8 mouse cellular contexts compared by ENCODE assay signal in the genomic region with DNA sequence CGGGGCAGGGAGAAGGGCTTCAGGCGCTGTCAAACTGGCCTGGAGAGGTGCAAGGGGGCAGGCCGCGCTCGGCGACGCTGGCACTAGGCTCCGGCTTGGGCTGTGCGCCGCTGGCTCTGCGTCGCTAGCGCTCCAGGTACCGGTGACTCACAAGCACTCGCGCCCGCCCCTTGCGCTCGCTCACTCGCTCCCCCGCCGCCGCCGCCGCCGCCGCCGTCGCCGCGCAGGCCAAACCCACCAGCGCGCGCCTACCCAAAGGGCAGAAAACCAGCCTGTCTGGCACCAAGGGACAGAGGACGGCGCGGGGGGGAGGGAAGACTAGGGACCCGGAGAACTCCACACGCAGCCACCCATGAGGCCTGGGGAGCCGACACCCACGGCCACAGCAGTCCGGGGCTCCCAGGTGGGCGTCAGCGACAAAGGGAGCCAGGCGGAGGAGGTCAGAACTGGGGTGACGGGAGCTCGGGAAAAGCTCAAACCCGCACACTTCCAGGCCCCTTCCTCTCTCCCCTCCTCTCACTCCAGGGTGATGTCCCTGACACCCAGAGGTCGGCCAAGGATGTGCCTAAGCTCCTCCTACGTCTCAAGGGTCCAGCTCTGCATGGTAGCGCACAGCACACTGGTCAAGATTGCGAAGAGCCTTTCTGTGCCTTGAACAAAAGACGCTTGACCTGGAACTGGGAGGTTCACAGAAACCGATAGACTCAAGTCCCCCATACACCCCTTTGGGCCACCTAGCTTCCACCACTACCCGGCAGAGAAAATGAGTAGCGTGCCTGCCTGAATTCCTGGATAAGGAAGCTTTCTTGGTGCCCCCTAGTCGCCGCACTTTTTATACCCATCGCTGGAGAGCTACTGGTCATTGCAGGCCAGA. TPM values are rescaled to one million over a fixed set of nuclear protein-coding genes. Genes with fewer than 3 reads are reported as not detected.
DNase-seq lines count a peak whose midpoint lies in the region; ATAC-seq and TF ChIP-seq lines count a peak whose summit lies in the region.

A gene (minus strand): TSS at position 508 of the 874 bp plus-strand sequence.

- peak within 1 kb of the TSS; percentile 98 for H3K4me2 ChIP-seq in forebrain, embryonic 12.5 days

- no peaks in the 10 kb centered on the region for H3K9me3 ChIP-seq in ES-E14 (ENCODE audit: control insufficient read depth, insufficient read depth, low read depth, low read length)
- no peaks in the 10 kb centered on the region for H3K9me3 ChIP-seq in forebrain, embryonic 12.5 days

- no peaks in the 10 kb centered on the region for H3K36me3 ChIP-seq in ES-E14 (ENCODE audit: control insufficient read depth, insufficient read depth, low read length, poor library complexity, severe bottlenecking)
- no peaks in the 10 kb centered on the region for H3K36me3 ChIP-seq in forebrain, embryonic 12.5 days (replicated peaks)

- peak within 1 kb of the TSS; percentile 67 to 90 for H3K4me3 ChIP-seq in ES-E14 (ENCODE audit: insufficient read depth in 1 of 2, low read depth in 1 of 2, low read length in 2 of 2, poor library complexity in 1 of 2, severe bottlenecking in 1 of 2)
- H3K4me3 ChIP-seq in forebrain, embryonic 12.5 days (replicated peaks) = peak within 1 kb of the TSS; percentile 72

- peak; percentile 86 for ATAC-seq in forebrain, embryonic 12.5 days (ENCODE audit: low FRiP score)
- peak; percentile 72 to 74 for ATAC-seq in hematopoietic stem cell, adult 5-6 weeks (replicated peaks in 1 of 2; ENCODE audit: insufficient read depth in 1 of 2, low FRiP score in 2 of 2, low TSS enrichment in 1 of 2, low read depth in 1 of 2, poor library complexity in 2 of 2, severe bottlenecking in 2 of 2)

- DNase-seq in ES-E14 (ENCODE audit: low read depth, low spot score) (no peak), adipocyte (ENCODE audit: low spot score) (no peak)
- peak; percentile 89 for DNase-seq in brain, adult 2 months (ENCODE audit: low read depth, low spot score)
- DNase-seq in left cerebral cortex, adult 18-20 months (ENCODE audit: low spot score in 2 of 2) = peak; percentile 67 to 81
- peak; percentile 72 to 79 for DNase-seq in lung, postnatal 4 days
- DNase-seq in right cerebral cortex, adult 2 months (ENCODE audit: low spot score in 2 of 2) = peak; percentile 71 to 76

- H3K4me1 ChIP-seq in ES-E14 (ENCODE audit: control insufficient read depth in 2 of 2, insufficient read depth in 2 of 2, low read length in 2 of 2, poor library complexity in 1 of 2) = peaks cover 0 to 7% of the 10 kb centered on the region in 2 experiments; a peak in 1 of 4 replicates
- H3K4me1 ChIP-seq in forebrain, embryonic 12.5 days = peaks cover 25% of the 10 kb centered on the region

- no peak within 1 kb of the TSS for H3K27ac ChIP-seq in ES-E14 (ENCODE audit: insufficient read depth, low read depth, low read length, poor library complexity, severe bottlenecking)
- 0 out of 2 replicates have a peak within 1 kb of the TSS, but pooled peaks have one; percentile 36 for H3K27ac ChIP-seq in forebrain, embryonic 12.5 days

- H3K27me3 ChIP-seq in forebrain, embryonic 12.5 days = peaks cover 32% of the 10 kb centered on the region

- peak within 1 kb of the TSS; percentile 63 for H3K9ac ChIP-seq in ES-E14 (ENCODE audit: insufficient read depth, low read depth, low read length, poor library complexity, severe bottlenecking)
- peak within 1 kb of the TSS; percentile 72 for H3K9ac ChIP-seq in forebrain, embryonic 12.5 days

- WGBS in forebrain, embryonic 12.5 days = under 1% methylated on average over 43 of the region's 59 CpGs

- in situ Hi-C loops in ES-E14 (cut with MboI; ENCODE audit: low sequenced_read_pairs in 2 of 2, unreplicated experiment in 2 of 2) = no loop called here

TF ChIP-seq in ES-E14, 5 proteins besides CTCF, POLR2A, EP300 and RAD21:
- TF ChIP-seq ZC3H11A (IDR thresholded peaks at IDR 0.05; ENCODE audit: borderline replicate concordance, low read depth, low read length) (no peak), ZNF384 (IDR thresholded peaks at IDR 0.05; ENCODE audit: low read depth, low read length) (no peak), MAFK (IDR thresholded peaks at IDR 0.05; ENCODE audit: insufficient read depth, low read depth, low read length) (no peak), HCFC1 (IDR thresholded peaks at IDR 0.05; ENCODE audit: borderline replicate concordance, insufficient read depth, low read length) (no peak), CHD2 (IDR thresholded peaks at IDR 0.05; ENCODE audit: low read depth, low read length) (no peak)

RNA-seq across cellular contexts. Expression of the gene that starts here (rescaled TPM):
- 1.0 and 1.2 TPM in 2 replicates for total RNA-seq in ES-E14 (2012; rRNA removed)
- 6.1 and 6.5 TPM in 2 replicates for polyA plus RNA-seq in forebrain, embryonic 12.5 days (2016; fragmentation: Nextera tagmentation; extraction: Ambion mirVana)
- total RNA-seq in hematopoietic stem cell, adult 5-6 weeks (2017) = 0.19 and 0.45 TPM in 2 replicates
- total RNA-seq in left cerebral cortex, adult 18-20 months (2021) = 10 to 100 TPM; 79.4 to 79.9 TPM

Comparison
In these comparisons a context has a peak if more than half of its experiments do, and no peak if none do; other contexts are left out.
1. RNA of the gene that starts here (total RNA-seq): 79.4 to 79.9 TPM in left cerebral cortex, adult 18-20 months; 1.0 to 1.2 TPM in ES-E14 and 0.19 to 0.45 TPM in hematopoietic stem cell, adult 5-6 weeks; every median in the first group is over 10 times any median in the second.
2. Peak in ATAC-seq in hematopoietic stem cell, adult 5-6 weeks; RNA of the gene not detected or under 1 TPM.
3. DNase-seq: peak in brain, adult 2 months (single experiment), left cerebral cortex, adult 18-20 months (2 of 2), lung, postnatal 4 days (2 of 2) and right cerebral cortex, adult 2 months (2 of 2); none in ES-E14 (single experiment) and adipocyte (single experiment).